Mouse (Mus musculus): ENCODE results near the gene Sipa1l2.

GRCm38 (mm10) chr8:125523213-125523612, 46.4 kb downstream of the Sipa1l2 start:
- no peak for TF ChIP-seq CTCF (conservative IDR thresholded peaks at IDR 0.05; ENCODE audit: insufficient read depth, insufficient read length, low read depth, low read length)
- no peak for TF ChIP-seq POLR2A (IDR thresholded peaks at IDR 0.05; ENCODE audit: low read depth, low read length)
